Mouse (Mus musculus) right cerebral cortex, adult 2 months (tissue): ENCODE measurements around the gene Pcca.
A peak's percentile ranks its signal among the peaks of the same experiment; 100 is the strongest.

ENCODE experiments used
- DNase-seq, 2 experiments: peaks; one replicate each; pipeline ENCODE4 v3.0.0; 2021 to 2022; ENCODE audit warnings: low spot score in 2 of 2

Pcca gene

DNA sequence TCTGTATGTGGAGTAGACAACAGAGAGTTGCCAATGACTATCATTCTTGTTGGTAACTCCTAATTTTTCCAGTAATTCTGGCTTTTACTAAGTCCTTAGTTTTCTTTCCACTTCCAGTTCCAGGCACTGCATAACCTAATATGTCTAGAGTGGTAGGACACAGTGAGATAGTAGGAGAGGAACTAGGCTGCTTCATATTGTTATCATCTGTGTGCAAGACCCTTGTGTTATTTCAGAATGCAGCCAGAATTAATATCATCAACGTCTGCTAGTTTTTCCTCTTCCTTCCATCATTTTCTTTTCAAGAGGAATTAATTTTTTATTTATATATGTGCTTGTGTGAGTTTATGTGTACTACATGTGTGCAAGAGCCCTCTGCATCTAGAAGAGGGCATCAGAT, 114.1 kb downstream of the Pcca start:
- DNase-seq, result no peak

DNA sequence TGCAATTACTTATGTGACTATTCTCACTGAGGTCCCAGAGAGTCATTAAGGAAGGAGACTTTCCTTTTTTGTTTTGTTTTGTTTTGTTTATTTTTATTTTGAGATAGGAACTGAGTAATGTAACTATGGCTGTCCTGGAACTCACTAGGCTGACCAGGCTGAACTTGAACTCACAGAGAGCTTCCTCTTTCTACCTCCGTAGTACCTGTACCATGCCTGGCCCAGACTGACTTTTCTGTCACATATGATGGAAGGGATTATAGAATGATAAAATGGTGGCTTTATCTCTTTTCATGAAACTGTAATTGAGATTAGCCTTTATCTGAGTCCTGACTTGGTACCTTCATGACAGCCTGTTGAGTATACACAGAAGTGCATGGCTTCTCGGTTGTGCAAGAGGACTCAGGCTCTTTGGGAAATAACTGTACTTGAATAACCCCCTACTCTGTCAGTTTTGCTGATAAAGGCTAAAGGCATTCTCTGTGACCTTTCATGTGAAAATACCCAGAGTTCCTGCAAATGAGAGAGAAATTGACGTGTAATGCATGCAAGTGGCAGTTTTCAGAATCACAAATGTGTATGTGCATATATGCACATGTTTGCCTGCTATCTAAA, 115.3 kb downstream of the Pcca start:
- no peak for DNase-seq

DNA sequence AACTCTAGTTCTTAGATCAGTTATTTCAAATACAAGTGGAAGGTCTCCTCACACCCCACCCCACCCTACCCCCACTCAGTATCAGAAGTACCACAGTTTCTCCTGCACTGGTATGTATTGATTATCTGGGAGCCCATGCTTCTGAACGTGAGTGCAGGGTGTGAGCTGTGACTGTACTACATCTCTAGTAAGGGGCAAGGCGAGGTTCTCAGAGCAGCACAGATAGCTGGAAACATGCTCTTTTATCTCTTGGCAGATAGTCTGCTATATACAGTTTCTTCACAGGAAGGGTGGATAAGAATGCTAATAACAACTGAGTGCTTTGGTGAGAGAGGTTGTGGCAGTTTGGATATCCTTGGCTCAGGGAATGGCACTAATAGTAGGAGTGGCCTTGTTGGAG, 117.6 kb downstream of the Pcca start:
- DNase-seq, result no peak

DNA sequence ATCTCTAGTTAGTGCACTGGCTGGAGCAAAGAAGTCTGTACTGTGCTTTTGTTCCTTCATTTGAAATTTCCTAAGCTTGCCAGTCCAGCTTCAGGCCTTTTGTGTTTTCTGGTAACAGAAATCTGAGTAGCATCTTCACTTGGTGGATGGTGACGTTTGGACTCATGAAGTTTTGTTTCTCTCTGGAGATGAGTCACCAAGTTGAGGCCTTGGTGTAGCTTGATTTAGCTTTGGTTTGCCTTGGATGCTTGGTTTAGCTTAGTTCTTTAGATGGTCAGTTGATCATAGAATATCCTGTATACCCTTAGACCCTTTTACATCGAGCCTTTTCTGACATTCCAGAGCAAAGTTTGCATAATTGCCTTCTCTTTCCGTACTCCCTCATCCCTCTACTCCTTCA, 141.5 kb downstream of the Pcca start:
- DNase-seq, result no peak

DNA sequence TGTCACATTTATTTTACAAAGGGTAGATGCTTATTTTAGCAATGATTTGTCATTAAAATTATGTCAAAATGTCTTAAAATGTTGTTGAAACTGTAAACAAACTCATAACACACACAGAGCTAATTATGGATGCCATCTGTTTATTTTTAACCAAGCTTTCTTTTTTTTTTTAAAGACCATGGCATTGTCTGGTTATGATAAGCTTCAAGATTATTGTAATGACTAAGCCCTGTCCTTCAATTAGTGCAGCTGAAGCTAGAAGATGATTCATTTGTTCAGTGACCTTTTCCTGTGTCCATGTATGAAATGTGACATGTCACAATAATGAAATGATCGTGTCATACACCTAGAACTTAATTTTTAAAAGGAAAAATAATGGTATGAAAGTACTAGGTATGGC, 149.5 kb downstream of the Pcca start:
- DNase-seq, result no peak

DNA sequence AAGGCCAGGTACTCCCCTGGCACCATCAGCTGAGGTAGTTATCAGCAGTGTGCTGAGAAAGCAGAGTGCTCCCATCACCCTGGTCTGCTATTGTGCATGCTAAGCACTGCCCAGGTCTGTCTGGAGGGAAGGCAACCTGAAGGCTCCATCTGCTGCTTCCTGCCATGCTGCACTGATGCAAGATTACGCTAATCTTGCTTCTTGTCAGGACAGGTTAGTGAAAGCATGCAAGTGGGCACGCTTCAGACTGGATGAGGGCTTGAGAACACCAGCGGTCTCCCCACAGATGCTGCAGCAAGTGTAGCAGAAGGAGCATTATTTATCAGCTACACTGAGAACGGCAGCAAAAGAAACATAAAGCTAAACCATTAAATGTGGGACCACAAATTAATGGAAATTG, 150.1 kb downstream of the Pcca start:
- no peak for DNase-seq

DNA sequence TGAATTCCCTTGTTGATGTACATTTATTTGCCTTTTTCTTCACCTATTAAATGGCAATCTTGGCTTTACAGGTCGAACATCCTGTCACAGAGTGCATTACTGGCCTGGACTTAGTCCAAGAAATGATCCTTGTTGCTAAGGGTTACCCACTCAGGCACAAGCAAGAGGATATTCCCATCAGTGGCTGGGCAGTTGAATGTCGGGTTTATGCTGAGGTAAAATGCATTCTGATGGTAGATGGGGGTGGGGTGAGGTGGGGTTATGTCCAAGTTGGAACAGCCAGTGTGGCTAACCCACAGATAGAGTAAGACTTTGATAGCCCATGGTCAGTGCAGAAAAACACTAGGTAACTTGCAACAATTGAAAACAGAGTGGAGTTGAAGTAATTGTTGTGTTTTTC, 150.7 kb downstream of the Pcca start:
- DNase-seq, result no peak

DNA sequence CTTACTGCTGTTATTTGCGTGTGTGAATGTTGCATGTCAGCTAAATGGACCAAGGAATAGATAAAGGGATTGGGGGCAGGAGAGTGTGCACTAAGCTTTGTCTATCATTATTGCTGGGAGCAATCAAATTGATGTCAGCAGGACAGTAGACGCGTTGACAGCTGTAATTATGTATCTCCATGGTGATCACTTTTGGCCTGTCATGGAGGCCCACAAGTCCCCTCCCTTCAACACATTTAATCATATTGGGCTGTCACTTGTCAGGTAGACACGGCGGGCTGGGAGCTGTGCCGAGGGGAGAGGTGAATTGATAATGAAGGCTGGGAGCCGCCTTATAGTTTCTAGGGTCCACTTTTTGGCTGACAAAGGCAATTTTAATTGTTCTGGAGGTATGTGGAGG, 153.3 kb downstream of the Pcca start:
- no peak for DNase-seq

DNA sequence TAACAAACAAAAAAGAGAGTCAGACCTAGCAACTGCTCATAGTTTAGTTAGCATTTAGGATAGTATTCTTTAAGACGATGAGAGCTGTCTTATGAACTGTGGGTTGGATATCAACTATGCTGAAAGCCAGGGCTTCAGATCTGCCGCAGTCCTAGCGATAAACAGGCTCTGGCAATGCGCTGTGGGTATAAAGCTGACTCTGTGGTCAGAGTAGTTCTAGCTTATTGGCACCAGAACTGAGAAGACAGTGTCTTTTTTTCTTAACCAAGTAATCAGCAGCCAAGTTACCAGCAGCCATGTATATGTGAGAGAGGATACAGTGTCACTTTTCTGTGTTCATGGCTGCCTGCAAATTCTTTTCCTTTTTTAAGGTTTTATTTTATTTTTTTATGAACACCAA, 154.3 kb downstream of the Pcca start:
- no peak for DNase-seq

DNA sequence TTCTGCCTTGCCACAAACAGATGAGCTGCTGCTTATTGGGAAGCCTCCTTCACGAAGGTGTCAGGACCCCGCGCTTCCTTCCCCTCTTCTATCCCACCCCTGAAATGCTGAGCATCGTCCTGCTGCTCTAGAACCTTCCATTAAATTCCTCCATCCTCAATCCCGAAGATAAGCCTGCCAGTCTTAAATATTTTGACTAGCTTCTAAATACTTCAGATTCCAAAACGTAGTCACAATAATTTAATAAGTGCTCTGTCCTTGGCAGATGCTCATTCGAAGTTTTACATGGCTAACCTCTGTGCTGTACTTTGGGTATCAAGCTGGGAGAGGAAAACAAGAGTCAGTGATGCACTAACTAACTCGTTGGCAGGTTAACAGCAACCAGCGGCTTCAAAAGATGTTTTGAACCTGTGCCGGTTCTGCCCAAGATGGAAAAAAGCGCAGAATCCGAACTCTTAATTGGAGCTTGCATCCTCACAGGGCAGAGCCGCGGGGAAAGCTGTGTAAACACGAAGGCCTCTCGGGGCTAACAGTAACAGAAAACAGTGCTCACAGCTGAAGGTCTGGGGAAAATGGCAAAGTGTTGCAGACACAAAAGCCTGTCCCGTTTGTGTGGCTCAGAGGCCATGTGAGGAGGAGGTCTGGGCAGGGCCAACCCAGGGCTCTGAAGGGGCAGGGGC, 155.2 kb downstream of the Pcca start:
- DNase-seq, result peak in 1 of 2 experiments; percentile 5

DNA sequence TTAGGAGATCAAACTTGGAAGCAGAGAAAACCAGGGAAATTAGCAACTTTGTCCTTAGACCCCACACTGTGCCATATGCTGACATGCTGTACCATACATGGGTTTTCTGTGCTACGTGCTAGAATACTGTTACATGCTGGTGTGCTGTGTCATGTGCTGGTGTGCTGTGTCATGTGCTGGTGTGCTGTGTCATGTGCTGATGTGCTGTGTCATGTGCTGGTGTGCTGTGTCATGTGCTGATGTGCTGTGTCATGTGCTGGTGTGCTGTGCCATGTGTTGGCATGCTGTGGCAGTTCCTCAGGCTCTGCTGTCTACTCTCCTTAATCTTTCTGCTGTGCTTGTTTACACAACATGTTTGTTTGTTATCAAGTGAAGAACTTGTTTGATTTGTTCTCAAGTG, 157.4 kb downstream of the Pcca start:
- DNase-seq, result no peak

DNA sequence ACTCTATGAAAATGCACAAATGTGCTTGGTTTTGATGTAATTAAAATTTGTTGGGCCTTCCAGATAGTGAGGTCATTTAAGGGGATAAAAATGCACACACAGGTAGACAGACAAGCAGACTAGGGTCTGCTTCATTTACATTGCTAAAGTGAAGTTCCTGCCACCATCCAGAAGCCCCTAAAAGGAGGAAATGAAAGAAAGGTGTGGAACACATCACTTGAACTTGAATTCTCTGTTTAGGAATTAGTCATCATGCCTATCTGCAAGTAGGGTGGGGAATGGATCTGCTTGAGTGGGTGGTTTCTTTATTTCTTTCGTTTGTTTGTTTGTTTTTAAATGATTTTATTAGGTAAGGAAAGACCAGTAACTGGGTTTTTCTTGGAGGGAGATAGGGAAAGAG, 166.2 kb downstream of the Pcca start:
- no peak for DNase-seq

DNA sequence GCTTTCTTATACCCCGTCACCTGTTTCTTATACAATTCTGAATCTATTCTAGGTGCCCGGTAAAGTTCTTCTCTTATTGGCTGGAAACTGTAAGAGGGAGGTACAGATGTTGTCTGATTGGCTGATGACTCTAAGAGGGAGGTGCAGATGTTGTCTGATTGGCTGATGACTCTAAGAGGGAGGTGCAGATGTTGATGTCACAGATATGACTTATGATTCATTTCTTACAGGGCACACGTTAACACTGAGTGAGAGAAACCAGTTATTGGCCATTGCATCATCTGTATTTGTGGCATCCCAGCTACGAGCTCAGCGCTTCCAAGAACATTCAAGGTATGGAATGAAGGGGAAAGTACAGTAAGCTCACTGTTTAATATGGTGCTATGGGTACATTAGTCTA, 179.7 kb downstream of the Pcca start:
- no peak for DNase-seq

DNA sequence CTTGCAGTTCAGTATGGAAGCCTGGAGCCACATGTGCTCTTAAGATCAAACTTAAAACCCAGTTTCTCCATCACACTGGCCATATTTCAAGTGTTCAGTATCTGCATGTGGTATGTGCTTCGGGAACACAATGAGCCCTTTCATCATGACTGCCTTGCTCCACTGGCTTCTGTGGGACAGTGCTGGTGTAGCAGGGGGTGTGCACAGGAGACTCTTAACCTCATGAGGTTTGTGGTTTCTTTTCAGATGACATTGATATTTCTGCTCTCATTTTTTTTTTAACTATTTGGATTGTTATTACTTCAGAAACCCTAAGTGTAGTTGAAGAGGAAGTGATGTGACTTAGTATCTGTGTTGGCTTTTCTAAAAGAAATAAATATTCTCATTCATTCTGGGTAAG, 180.8 kb downstream of the Pcca start:
- DNase-seq, result no peak

DNA sequence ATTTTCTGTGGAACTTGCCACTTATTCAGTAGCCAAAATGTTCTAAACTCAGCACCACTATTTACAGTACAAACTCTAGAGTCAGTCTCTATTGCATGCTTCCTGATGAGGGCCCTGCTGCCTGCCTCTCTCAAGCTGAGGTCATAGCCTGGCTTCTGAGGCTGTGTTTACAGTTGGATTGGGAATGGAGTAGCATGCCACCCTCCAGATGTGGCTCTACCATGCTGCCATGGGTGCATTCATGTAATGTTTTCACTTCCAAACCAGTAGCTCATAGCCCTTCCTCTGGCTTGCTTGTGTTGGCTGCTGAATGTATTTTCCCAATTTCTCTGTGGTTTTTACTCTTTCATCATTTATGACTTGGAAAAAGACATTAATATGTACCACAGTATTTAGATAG, 181.9 kb downstream of the Pcca start:
- DNase-seq, result no peak

DNA sequence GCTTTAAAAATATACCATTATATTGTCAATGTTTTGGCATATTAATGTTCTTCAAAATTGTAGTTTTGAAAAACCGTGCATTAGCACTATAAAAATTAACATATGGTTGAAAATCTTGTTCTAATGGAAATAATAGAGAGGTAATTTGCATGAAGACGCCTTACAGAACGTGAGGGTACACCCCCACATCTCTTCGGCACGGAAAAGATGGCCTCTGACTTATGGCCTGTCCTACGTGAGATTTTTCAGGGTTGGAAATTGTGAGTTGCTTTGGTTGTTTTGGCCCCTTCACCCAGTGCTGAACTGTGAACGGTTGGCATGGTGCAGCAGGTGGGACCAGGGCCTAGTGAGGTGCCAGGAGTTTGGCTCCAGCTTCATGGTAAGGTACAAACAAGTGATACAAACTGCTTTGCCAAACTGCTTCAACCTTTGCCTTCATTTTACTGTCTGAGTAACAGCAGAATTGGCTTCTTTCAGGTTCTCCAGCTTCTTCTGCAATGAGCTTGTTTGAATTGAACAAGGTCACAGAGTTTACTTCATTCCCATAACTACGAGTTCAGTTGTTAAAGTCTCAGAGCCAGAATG, 185.5 kb downstream of the Pcca start:
- DNase-seq, result no peak

DNA sequence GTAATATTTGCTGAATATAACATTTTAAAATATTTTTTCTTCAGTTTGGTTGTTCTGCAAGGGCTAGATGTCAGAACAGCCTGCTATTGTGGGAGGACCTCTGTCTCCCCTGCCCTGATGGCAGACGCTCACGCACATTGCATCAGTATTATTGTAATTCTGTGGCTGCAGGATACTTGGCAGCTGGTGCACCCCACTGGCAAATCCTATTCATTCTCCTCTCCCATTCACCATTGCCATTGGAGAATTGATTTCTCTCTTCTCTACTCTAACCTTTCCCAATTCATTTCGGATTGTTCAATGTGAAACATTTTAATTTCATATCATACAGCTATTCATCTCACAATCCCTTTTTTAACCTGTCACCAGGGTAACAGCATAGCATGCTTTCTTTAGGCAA, 186.9 kb downstream of the Pcca start:
- DNase-seq, result peak; percentile 10 to 17

DNA sequence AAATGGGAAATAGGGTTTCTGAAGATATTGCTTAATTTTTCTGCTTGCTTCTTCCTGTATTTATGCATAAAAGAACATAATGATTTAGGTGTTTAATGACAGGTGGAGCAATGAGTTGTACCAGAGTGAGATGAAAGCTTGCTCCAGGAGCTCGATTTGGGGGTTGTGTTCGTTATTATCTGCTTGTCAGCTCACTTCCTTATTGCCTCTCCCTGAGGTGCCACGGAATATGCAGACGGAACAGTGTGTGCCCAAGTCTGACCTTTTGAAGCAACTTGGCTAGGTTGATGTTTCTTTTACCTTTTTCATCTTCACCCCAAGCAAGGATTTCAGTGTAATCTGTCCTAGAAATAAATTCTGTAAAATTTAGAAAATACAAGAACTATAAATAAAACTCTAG, 187.6 kb downstream of the Pcca start:
- no peak for DNase-seq

DNA sequence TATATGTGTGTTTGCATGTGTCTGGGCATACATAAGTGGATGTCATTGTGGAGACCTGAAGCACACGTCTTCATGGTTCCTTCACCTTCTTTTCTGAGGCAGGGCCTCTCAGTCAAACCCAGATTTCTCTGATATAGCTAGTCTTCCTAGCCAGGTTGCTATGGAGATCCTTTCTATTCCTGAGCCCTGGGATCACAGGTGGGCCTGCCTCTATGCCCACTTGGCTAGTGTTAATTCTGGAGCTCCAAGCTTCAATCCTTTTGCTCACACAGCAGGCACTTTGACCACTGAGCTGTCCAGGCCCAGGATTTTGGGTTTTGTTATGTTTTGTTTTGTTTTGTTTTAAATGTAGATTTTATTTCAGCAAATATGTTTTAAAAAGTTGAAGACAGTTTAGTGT, 192.3 kb downstream of the Pcca start:
- DNase-seq, result no peak

DNA sequence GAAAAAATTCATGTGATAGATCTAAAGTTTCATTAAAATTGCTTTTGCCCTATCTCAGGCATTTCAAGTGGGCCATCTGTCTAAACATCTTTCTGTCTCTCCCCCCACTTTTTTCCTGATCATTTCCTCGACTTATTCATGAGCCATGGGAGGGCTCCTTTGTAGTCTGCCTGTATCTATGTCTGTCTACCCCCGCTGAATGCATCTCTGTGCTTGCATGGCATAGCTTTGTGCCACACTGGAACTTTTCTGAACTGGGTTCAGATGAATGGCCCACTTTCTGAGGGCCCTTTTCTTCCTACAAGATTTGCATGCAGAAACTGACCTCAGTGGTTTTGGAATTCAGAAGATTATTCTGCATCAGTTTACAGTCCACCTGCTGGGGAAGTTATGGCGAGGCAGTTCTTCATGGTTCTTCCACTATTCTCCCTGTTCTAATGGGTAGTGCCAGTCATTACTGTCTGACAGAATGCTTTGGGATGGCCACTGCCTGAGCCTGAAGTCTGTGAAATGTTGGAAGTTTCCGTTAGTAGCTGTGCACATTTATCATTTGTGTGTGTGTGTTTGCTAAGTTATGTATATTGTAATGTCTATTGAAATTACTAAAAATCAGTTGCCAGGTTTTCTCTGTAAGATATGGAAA, 195.4 kb downstream of the Pcca start:
- DNase-seq, result no peak

DNA sequence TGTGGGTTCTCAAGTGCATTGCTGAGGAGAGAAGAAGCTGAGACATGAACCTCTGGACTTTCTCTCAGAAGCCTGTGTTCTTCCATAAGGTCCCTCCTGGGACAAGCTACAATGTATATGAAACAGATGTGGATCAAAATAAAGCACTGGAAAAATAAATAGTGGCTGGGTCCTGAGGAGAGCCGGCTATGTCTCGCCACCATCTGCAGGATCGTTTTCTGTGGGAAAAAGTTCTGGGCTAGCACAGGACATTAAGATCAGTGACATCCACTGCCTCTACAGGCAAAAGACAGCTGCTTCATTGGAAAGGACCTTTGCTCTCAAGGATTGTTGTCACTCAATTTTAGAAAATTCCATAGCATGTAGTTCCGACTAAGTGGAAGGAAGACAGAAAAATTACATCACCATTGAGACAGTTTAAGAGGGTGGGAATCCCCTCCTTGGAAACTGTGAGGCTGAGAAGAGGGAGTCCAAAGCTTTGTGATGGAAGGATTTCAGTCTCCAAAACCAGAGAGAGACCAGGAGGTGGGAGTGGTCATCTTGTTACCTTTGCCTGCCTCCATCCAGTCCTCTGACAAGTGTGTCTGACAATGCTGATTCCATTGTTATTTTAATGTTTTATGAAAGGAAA, 196.9 kb downstream of the Pcca start:
- DNase-seq, result no peak

DNA sequence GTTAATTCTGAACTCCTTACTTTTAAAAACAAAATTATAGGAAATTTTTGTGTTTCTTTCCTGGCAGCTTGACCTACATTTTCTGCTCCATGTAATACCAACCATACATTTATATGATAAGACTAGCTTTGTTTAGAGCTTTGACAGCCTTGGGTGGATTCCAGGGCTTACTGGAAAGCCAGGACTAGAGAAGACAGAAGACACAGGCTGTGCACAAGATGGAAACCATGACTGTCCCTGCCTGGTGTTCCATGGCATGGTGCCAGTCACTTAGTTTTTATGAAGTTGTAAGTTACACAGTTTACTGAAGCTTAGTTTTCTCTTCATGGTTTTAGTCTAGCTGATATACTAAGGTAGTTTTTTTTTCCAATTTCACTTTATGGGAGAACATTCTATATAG, 202.7 kb downstream of the Pcca start:
- no peak for DNase-seq
